In genomic region chr2:30444450-30444849, GRCm38 (mm10) we compare ENCODE assay signal across 11 mouse cellular contexts. TPM values are rescaled to one million over a fixed set of nuclear protein-coding genes. Genes with fewer than 3 reads are reported as not detected.
DNase-seq lines count a peak whose midpoint lies in the region; ATAC-seq and TF ChIP-seq lines count a peak whose summit lies in the region.
"Had no signal": no experiment of that assay in that cellular context is flagged by ENCODE, and none has a peak within 500 bp of the region (broad histone marks: within the 10 kb centered on the region; RNA-seq: fewer than 3 reads in every experiment).

No protein-coding gene starts in this region.

- H3K9ac ChIP-seq in heart, embryonic 11.5 days (ENCODE audit: low read depth, low read length): no peak overlapping the region
- H3K9ac ChIP-seq in liver, embryonic 11.5 days (ENCODE audit: low read depth, low read length): no peak overlapping the region
- H3K9ac ChIP-seq in liver, postnatal 0 days (replicated peaks): no peak overlapping the region
- no peak overlapping the region for H3K9ac ChIP-seq in embryonic facial prominence, embryonic 13.5 days

- no peak for TF ChIP-seq EP300 in liver, postnatal 0 days (IDR thresholded peaks at IDR 0.05; ENCODE audit: low read depth)

- peaks cover 13% of the 10 kb centered on the region for H3K79me2 ChIP-seq in myocyte (ENCODE audit: control insufficient read depth, insufficient read depth)

- peak overlapping the region; percentile 9; the same call in 1 of the 2 replicates for H3K4me2 ChIP-seq in heart, embryonic 11.5 days
- no peak overlapping the region for H3K4me2 ChIP-seq in liver, embryonic 11.5 days
- no peak overlapping the region for H3K4me2 ChIP-seq in liver, postnatal 0 days (ENCODE audit: low read depth, low read length)
- no peak overlapping the region for H3K4me2 ChIP-seq in embryonic facial prominence, embryonic 13.5 days
- peak overlapping the region; percentile 80 for H3K4me2 ChIP-seq in myocyte (ENCODE audit: low read depth)
- H3K4me2 ChIP-seq: midbrain, embryonic 11.5 days had no signal

- peaks cover 71% of the 10 kb centered on the region for H3K4me1 ChIP-seq in heart, embryonic 11.5 days (ENCODE audit: control insufficient read depth, insufficient read depth, low read length)
- peaks cover 61% of the 10 kb centered on the region for H3K4me1 ChIP-seq in liver, embryonic 11.5 days (replicated peaks; ENCODE audit: control insufficient read depth, insufficient read depth, low read length)
- peaks cover 45% of the 10 kb centered on the region for H3K4me1 ChIP-seq in liver, postnatal 0 days (ENCODE audit: insufficient read depth)
- peaks cover 63% of the 10 kb centered on the region for H3K4me1 ChIP-seq in embryonic facial prominence, embryonic 13.5 days

- no peak for DNase-seq in heart, postnatal 4 days
- DNase-seq in liver, embryonic 11.5 days (ENCODE audit: low spot score): no peak
- DNase-seq in liver, postnatal 0 days: no peak
- DNase-seq in right cerebral cortex, postnatal 25 days: no peak
- no peak for DNase-seq in adrenal gland, postnatal 10 days
- DNase-seq: kidney, adult 9 months had no signal

- TF ChIP-seq POLR2A in myocyte (IDR thresholded peaks at IDR 0.05; ENCODE audit: insufficient read length, low read depth): no peak

- H3K27me3 ChIP-seq in heart, embryonic 11.5 days (ENCODE audit: control insufficient read depth, insufficient read depth, low read length): no peaks in the 10 kb centered on the region
- no peaks in the 10 kb centered on the region for H3K27me3 ChIP-seq in liver, embryonic 11.5 days (replicated peaks; ENCODE audit: control insufficient read depth, insufficient read depth, low read length)
- H3K27me3 ChIP-seq in liver, postnatal 0 days (ENCODE audit: insufficient read depth, low read length): no peaks in the 10 kb centered on the region
- no peaks in the 10 kb centered on the region for H3K27me3 ChIP-seq in embryonic facial prominence, embryonic 13.5 days
- H3K27me3 ChIP-seq in myocyte (ENCODE audit: control insufficient read depth, insufficient read depth, insufficient read length): no peaks in the 10 kb centered on the region

- H3K27ac ChIP-seq in heart, embryonic 11.5 days (ENCODE audit: low read depth, low read length): peak overlapping the region; percentile 100
- peak overlapping the region; percentile 51 for H3K27ac ChIP-seq in liver, embryonic 11.5 days (ENCODE audit: low read depth, low read length)
- no peak overlapping the region for H3K27ac ChIP-seq in liver, postnatal 0 days (ENCODE audit: low read depth)
- H3K27ac ChIP-seq in embryonic facial prominence, embryonic 13.5 days: peak overlapping the region; percentile 100

- TF ChIP-seq CTCF in liver, postnatal 0 days (IDR thresholded peaks at IDR 0.05; ENCODE audit: low read depth): no peak

- H3K4me3 ChIP-seq in heart, embryonic 11.5 days (ENCODE audit: low read depth, low read length): no peak overlapping the region
- no peak overlapping the region for H3K4me3 ChIP-seq in liver, embryonic 11.5 days (ENCODE audit: low read depth, low read length)
- H3K4me3 ChIP-seq in liver, postnatal 0 days (ENCODE audit: low read depth, low read length): no peak overlapping the region
- H3K4me3 ChIP-seq in embryonic facial prominence, embryonic 13.5 days: no peak overlapping the region
- H3K4me3 ChIP-seq in myocyte: no peak overlapping the region

- no peaks in the 10 kb centered on the region for H3K9me3 ChIP-seq in heart, embryonic 11.5 days (replicated peaks; ENCODE audit: control insufficient read depth, low read length)
- 0 out of 2 replicates have a peak, but pooled peaks cover 4% of the 10 kb centered on the region for H3K9me3 ChIP-seq in liver, embryonic 11.5 days (ENCODE audit: control insufficient read depth, low read length)
- no peaks in the 10 kb centered on the region for H3K9me3 ChIP-seq in liver, postnatal 0 days (ENCODE audit: low read length)
- H3K9me3 ChIP-seq in embryonic facial prominence, embryonic 13.5 days: peaks cover 1% of the 10 kb centered on the region; the same call in 1 of the 2 replicates

- no peak for ATAC-seq in heart, embryonic 11.5 days (replicated peaks; ENCODE audit: insufficient number of reproducible peaks, low FRiP score, low TSS enrichment)
- ATAC-seq in liver, embryonic 11.5 days (replicated peaks; ENCODE audit: low FRiP score): no peak
- ATAC-seq in liver, postnatal 0 days: no peak
- no peak for ATAC-seq in embryonic facial prominence, embryonic 13.5 days (ENCODE audit: insufficient number of reproducible peaks, insufficient read depth, low FRiP score, low TSS enrichment, low read depth)
- ATAC-seq: CD4-positive, CD25-positive, alpha-beta regulatory T cell, adult 4 months had no signal

- peaks cover 18% of the 10 kb centered on the region for H3K36me3 ChIP-seq in heart, embryonic 11.5 days (ENCODE audit: control insufficient read depth, insufficient read depth, low read length)
- H3K36me3 ChIP-seq in liver, embryonic 11.5 days (ENCODE audit: control insufficient read depth, insufficient read depth, low read length): peaks cover 52% of the 10 kb centered on the region
- H3K36me3 ChIP-seq in liver, postnatal 0 days (replicated peaks; ENCODE audit: insufficient read depth, low read length): peaks cover 66% of the 10 kb centered on the region
- H3K36me3 ChIP-seq in embryonic facial prominence, embryonic 13.5 days: peaks cover 74% of the 10 kb centered on the region
- H3K36me3 ChIP-seq in myocyte (ENCODE audit: control insufficient read depth, insufficient read depth): peaks cover 10% of the 10 kb centered on the region

- no peak overlapping the region for H3ac ChIP-seq in myocyte (ENCODE audit: control insufficient read depth, insufficient read length)

TF ChIP-seq in myocyte, 11 proteins besides CTCF, POLR2A, EP300 and RAD21:
- no peak for TF ChIP-seq TCF12 (IDR thresholded peaks at IDR 0.05; ENCODE audit: insufficient read depth, poor library complexity, severe bottlenecking)
- peak; percentile 11 to 84 (median 55) for TF ChIP-seq MYOD1 (IDR thresholded peaks at IDR 0.05; ENCODE audit: control insufficient read depth in 1 of 3, insufficient read length in 2 of 3, low read depth in 2 of 3)

RNA-seq across cellular contexts. Expression of gene Ptpa, which starts 28.6 kb away (rescaled TPM):
- 50.3 and 63.5 TPM in 2 replicates for polyA plus RNA-seq in heart, embryonic 11.5 days (2014; fragmentation: Nextera tagmentation; extraction: Ambion mirVana)
- 100 to 1,000 TPM; 139 TPM for total RNA-seq in heart, postnatal 4 days (2021)
- polyA plus RNA-seq in liver, embryonic 11.5 days (2014; fragmentation: Nextera tagmentation; extraction: Ambion mirVana): 124 and 135 TPM in 2 replicates
- 65.6 and 76.8 TPM in 2 replicates for polyA plus RNA-seq in liver, postnatal 0 days (2015; fragmentation: Nextera tagmentation; extraction: Ambion mirVana)
- 150 and 163 TPM in 2 replicates for polyA plus RNA-seq in embryonic facial prominence, embryonic 13.5 days (2015; fragmentation: Nextera tagmentation; extraction: Ambion mirVana)
- 151 TPM for polyA plus RNA-seq in myocyte (2012; fragmentation: generic; extraction: Trizol)
- total RNA-seq in adrenal gland, postnatal 10 days (2021): 100 to 1,000 TPM; 152 to 170 TPM

RNA-seq across cellular contexts. Expression of gene Crat, which starts 28.8 kb away (rescaled TPM):
- polyA plus RNA-seq in heart, embryonic 11.5 days (2014; fragmentation: Nextera tagmentation; extraction: Ambion mirVana): 61.5 and 66.0 TPM in 2 replicates
- 100 to 1,000 TPM; 379 to 401 TPM for total RNA-seq in heart, postnatal 4 days (2021)
- polyA plus RNA-seq in liver, embryonic 11.5 days (2014; fragmentation: Nextera tagmentation; extraction: Ambion mirVana): 26.1 and 38.3 TPM in 2 replicates
- polyA plus RNA-seq in liver, postnatal 0 days (2015; fragmentation: Nextera tagmentation; extraction: Ambion mirVana): 57.5 and 64.3 TPM in 2 replicates
- polyA plus RNA-seq in embryonic facial prominence, embryonic 13.5 days (2015; fragmentation: Nextera tagmentation; extraction: Ambion mirVana): 22.5 and 25.0 TPM in 2 replicates
- polyA plus RNA-seq in myocyte (2012; fragmentation: generic; extraction: Trizol): 42.2 TPM
- 100 to 1,000 TPM; 317 to 355 TPM for total RNA-seq in adrenal gland, postnatal 10 days (2021)

RNA-seq across cellular contexts. Expression of gene Ier5l, which starts 29.6 kb away (rescaled TPM):
- 2.4 TPM in 2 replicates for polyA plus RNA-seq in heart, embryonic 11.5 days (2014; fragmentation: Nextera tagmentation; extraction: Ambion mirVana)
- 10 to 100 TPM; 10.7 to 12.1 TPM for total RNA-seq in heart, postnatal 4 days (2021)
- polyA plus RNA-seq in liver, embryonic 11.5 days (2014; fragmentation: Nextera tagmentation; extraction: Ambion mirVana): 1.2 TPM in 2 replicates
- 0.31 and 0.69 TPM in 2 replicates for polyA plus RNA-seq in liver, postnatal 0 days (2015; fragmentation: Nextera tagmentation; extraction: Ambion mirVana)
- polyA plus RNA-seq in embryonic facial prominence, embryonic 13.5 days (2015; fragmentation: Nextera tagmentation; extraction: Ambion mirVana): 3.5 and 4.0 TPM in 2 replicates
- 20.5 TPM for polyA plus RNA-seq in myocyte (2012; fragmentation: generic; extraction: Trizol)
- total RNA-seq in adrenal gland, postnatal 10 days (2021): 1 to 10 TPM; 5.9 to 8.4 TPM

RNA-seq across cellular contexts. Expression of gene Dolpp1, which starts 52.4 kb away (rescaled TPM):
- 19.5 and 21.3 TPM in 2 replicates for polyA plus RNA-seq in heart, embryonic 11.5 days (2014; fragmentation: Nextera tagmentation; extraction: Ambion mirVana)
- 10 to 100 TPM; 14.2 to 14.6 TPM for total RNA-seq in heart, postnatal 4 days (2021)
- 37.6 and 39.9 TPM in 2 replicates for polyA plus RNA-seq in liver, embryonic 11.5 days (2014; fragmentation: Nextera tagmentation; extraction: Ambion mirVana)
- polyA plus RNA-seq in liver, postnatal 0 days (2015; fragmentation: Nextera tagmentation; extraction: Ambion mirVana): 12.0 and 12.2 TPM in 2 replicates
- 31.9 and 34.9 TPM in 2 replicates for polyA plus RNA-seq in embryonic facial prominence, embryonic 13.5 days (2015; fragmentation: Nextera tagmentation; extraction: Ambion mirVana)
- polyA plus RNA-seq in myocyte (2012; fragmentation: generic; extraction: Trizol): 15.7 TPM
- total RNA-seq in adrenal gland, postnatal 10 days (2021): 10 to 100 TPM; 14.5 to 23.6 TPM

Comparison
In these comparisons a context has a peak if more than half of its experiments do, and no peak if none do; other contexts are left out.
1. H3K4me2 ChIP-seq: peak in heart, embryonic 11.5 days (single experiment) and myocyte (single experiment); none in liver, embryonic 11.5 days (single experiment), liver, postnatal 0 days (single experiment) and embryonic facial prominence, embryonic 13.5 days (single experiment).